28 mouse cellular contexts compared by ENCODE assay signal in the genomic region with DNA sequence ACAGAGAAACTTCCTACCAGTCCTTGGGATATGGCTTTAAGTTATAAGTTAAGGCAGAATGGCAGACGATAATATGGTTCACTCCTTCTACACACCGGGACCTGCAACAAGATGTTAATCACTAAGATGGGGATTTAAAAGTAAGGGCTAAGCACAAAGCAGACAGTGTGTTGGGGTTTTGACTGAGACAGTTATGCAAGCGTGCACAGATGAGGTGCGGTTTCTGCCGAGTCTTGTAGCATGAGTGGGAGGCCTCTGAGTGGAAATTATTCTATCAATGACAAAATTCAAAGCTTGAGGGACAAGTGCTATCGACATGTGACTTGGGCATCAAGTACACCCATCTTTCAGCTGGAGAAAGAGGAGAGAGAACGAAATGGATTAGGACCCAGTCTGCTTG. TPM values are rescaled to one million over a fixed set of nuclear protein-coding genes. Genes with fewer than 3 reads are reported as not detected.
A peak's percentile ranks its signal among the peaks of the same experiment; 100 is the strongest.
DNase-seq lines count a peak whose midpoint lies in the region; ATAC-seq and TF ChIP-seq lines count a peak whose summit lies in the region.
"Had no signal": no experiment of that assay in that cellular context is flagged by ENCODE, and none has a peak within 500 bp of the region (broad histone marks: within the 10 kb centered on the region; RNA-seq: fewer than 3 reads in every experiment).

No protein-coding gene starts in this region.

- no peak for TF ChIP-seq CTCF in gastrocnemius, adult 2 months (IDR thresholded peaks at IDR 0.05)
- TF ChIP-seq CTCF in liver, postnatal 0 days (IDR thresholded peaks at IDR 0.05; ENCODE audit: low read depth), result no peak

- H3K36me3 ChIP-seq in liver, postnatal 0 days (replicated peaks; ENCODE audit: insufficient read depth, low read length), result no peaks in the 10 kb centered on the region
- H3K36me3 ChIP-seq: embryonic facial prominence, embryonic 13.5 days; embryonic facial prominence, embryonic 15.5 days; forebrain, embryonic 10.5 days; forebrain, embryonic 12.5 days; G1E had no signal

- peaks cover 2% of the 10 kb centered on the region; the same call in 1 of the 2 replicates for H3K4me1 ChIP-seq in liver, postnatal 0 days (ENCODE audit: insufficient read depth)

- peak; percentile 29 for DNase-seq in CD4-positive, CD25-positive, alpha-beta regulatory T cell, adult 2 months (ENCODE audit: low read depth, low spot score)
- DNase-seq in gastrocnemius, adult 2 months, result no peak
- no peak for DNase-seq in gastrocnemius, adult 8-10 months (ENCODE audit: low spot score in 2 of 2)
- DNase-seq in liver, postnatal 0 days, result no peak
- DNase-seq in liver, result no peak
- DNase-seq in urinary bladder, postnatal 25 days (ENCODE audit: low spot score), result no peak
- DNase-seq: adrenal gland, adult 8-10 months; adrenal gland, postnatal 14 days; adrenal gland, postnatal 36 days; B cell, adult 2 months; cerebellum, adult 11 months; cerebellum, adult 18-20 months; cerebellum, adult 8-10 months; cerebellum, postnatal 14 days; cerebellum, postnatal 36 days; embryo, embryonic 11 days had no signal

- ATAC-seq in CD4-positive, CD25-positive, alpha-beta regulatory T cell, adult 4 months, result no peak
- ATAC-seq in liver, postnatal 0 days, result no peak
- ATAC-seq: activated CD4-positive, CD25-positive, alpha-beta regulatory T cell, adult 4 months; forebrain, embryonic 14.5 days; forebrain, embryonic 16.5 days; Patski had no signal

- no peak overlapping the region for H3K4me2 ChIP-seq in liver, postnatal 0 days (ENCODE audit: low read depth, low read length)
- H3K4me2 ChIP-seq: embryonic facial prominence, embryonic 13.5 days; embryonic facial prominence, embryonic 15.5 days; forebrain, embryonic 12.5 days had no signal

- H3K27ac ChIP-seq in gastrocnemius, adult 2 months, result peak overlapping the region; percentile 99
- 0 out of 2 replicates have a peak overlapping the region, but pooled peaks have one; percentile 29 for H3K27ac ChIP-seq in liver, postnatal 0 days (ENCODE audit: low read depth)
- H3K27ac ChIP-seq: embryonic facial prominence, embryonic 13.5 days; embryonic facial prominence, embryonic 15.5 days; forebrain, embryonic 10.5 days; forebrain, embryonic 12.5 days had no signal

- no peaks in the 10 kb centered on the region for H3K9me3 ChIP-seq in liver, postnatal 0 days (ENCODE audit: low read length)
- H3K9me3 ChIP-seq: embryonic facial prominence, embryonic 13.5 days; embryonic facial prominence, embryonic 15.5 days; forebrain, embryonic 10.5 days; forebrain, embryonic 12.5 days had no signal

- WGBS in liver, postnatal 0 days (ENCODE audit: insufficient replicate concordance), result 81% methylated on average over 7 of the region's 7 CpGs

- TF ChIP-seq EP300 in liver, postnatal 0 days (IDR thresholded peaks at IDR 0.05; ENCODE audit: low read depth), result no peak

- no peaks in the 10 kb centered on the region for H3K27me3 ChIP-seq in liver, postnatal 0 days (ENCODE audit: insufficient read depth, low read length)
- H3K27me3 ChIP-seq: CH12.LX; embryonic facial prominence, embryonic 13.5 days; embryonic facial prominence, embryonic 15.5 days; Patski had no signal

- no peak overlapping the region for H3K9ac ChIP-seq in liver, postnatal 0 days (replicated peaks)
- H3K9ac ChIP-seq: embryonic facial prominence, embryonic 13.5 days; embryonic facial prominence, embryonic 15.5 days; forebrain, embryonic 12.5 days had no signal

- intact Hi-C loops in gastrocnemius, adult 2 months (cut with DNase I), result no loop called here

- no peak overlapping the region for H3K4me3 ChIP-seq in gastrocnemius, adult 2 months
- H3K4me3 ChIP-seq in liver, postnatal 0 days (ENCODE audit: low read depth, low read length), result no peak overlapping the region
- H3K4me3 ChIP-seq: embryonic facial prominence, embryonic 13.5 days; embryonic facial prominence, embryonic 15.5 days; erythroblast, embryonic 14.5 days; forebrain, embryonic 10.5 days; forebrain, embryonic 12.5 days had no signal

RNA-seq across cellular contexts. Expression of a gene that starts 12.7 kb away (rescaled TPM):
- under 1 TPM; 0.22 to 0.26 TPM for polyA plus RNA-seq in CD4-positive, CD25-positive, alpha-beta regulatory T cell, adult 4 months (2017; shearing (Covaris generic))
- total RNA-seq in gastrocnemius, adult 2 months (2021), result 10 to 100 TPM; 17.2 to 48.4 TPM
- 10 to 100 TPM; 42.8 to 74.8 (median 45.1) TPM for total RNA-seq in gastrocnemius, adult 8-10 months (2022)
- 0.22 and 0.24 TPM in 2 replicates for polyA plus RNA-seq in liver, postnatal 0 days (2015; fragmentation: Nextera tagmentation; extraction: Ambion mirVana)
- polyA plus RNA-seq: G1E had no signal
